Mouse (Mus musculus) macrophage (primary cell): ENCODE measurements around the gene Gfpt1. TPM values are rescaled to one million over a fixed set of nuclear protein-coding genes. Genes with fewer than 3 reads are reported as not detected.

Source experiments
- H3K27ac ChIP-seq: fragments of 350-480 bp; formaldehyde crosslinking; 2 replicates; pipeline ENCODE4 v1.9.0; 2021
- H3K36me3 ChIP-seq: fragments of 350-480 bp; formaldehyde crosslinking; 2 replicates; pipeline ENCODE4 v1.9.0; 2021; ENCODE audit errors: inconsistent target
- H3K4me3 ChIP-seq: fragments of 350-480 bp; formaldehyde crosslinking; 2 replicates; pipeline ENCODE4 v1.9.0; 2021; ENCODE audit errors: inconsistent target
- H3K79me2 ChIP-seq: fragments of 350-480 bp; formaldehyde crosslinking; 2 replicates; pipeline ENCODE4 v1.9.0; 2021; ENCODE audit errors: inconsistent target
- WGBS: methylation state at CpG from one replicate; pipeline ENCODE4 v1.1.7; 2026; ENCODE audit warnings: inconsistent platforms; ENCODE audit not compliant: missing documents; 5-methylcytosine and 5-hydroxymethylcytosine counted together
- polyA plus RNA-seq: library from polyadenylated mRNA; stranded (reverse); fragments of 250-400 nt; gene quantifications from 3 replicates; pipeline ENCODE4 v1.2.4, GENCODE M21; 2018; ENCODE audit warnings: inconsistent platforms

Gene Gfpt1
- polyA plus RNA-seq, 1 experiment from 2014 or later = 30.0 TPM

DNA sequence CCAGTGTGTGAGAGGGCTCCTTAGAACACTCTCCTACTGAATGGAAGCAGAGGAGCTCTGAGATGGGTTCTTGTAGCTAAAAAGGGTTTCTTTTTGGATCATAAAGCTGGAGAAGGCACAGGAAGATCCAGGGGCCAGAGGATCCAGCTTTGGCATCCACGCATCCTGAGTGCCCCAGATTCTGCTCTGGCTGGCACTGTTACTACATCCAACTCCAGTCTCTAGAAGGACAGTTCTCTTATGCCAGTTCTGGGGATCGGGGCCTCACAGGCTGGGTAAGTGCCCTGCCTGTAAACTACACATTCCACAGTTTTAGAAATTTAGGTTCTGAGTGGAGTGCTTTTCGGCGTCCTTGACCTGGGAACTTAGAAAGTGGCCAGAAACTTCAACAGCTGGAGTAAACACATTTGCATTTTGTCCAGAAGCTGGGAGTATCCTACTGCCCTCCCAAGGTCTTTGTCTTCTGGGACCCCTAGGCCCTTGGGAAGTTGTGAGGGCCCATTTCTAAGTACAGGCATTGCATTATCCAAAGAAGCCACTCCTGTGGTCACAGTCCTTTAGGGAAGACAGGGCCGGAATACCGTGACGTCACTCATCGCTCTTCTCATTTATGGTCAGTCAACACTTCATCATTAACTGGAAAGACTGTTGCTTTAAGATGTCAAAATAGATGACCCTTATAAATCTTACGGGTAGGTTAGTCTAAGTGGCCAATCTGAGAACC lies 57.8 kb downstream of the Gfpt1 start:
- Histone ChIP-seq H3K36me3 (no peaks in the 10 kb centered on the region), H3K79me2 (no peaks in the 10 kb centered on the region), H3K4me3 (no peak overlapping the region), H3K27ac (no peak overlapping the region)
- 94% methylated on average over 9 of the region's 9 CpGs for WGBS

DNA sequence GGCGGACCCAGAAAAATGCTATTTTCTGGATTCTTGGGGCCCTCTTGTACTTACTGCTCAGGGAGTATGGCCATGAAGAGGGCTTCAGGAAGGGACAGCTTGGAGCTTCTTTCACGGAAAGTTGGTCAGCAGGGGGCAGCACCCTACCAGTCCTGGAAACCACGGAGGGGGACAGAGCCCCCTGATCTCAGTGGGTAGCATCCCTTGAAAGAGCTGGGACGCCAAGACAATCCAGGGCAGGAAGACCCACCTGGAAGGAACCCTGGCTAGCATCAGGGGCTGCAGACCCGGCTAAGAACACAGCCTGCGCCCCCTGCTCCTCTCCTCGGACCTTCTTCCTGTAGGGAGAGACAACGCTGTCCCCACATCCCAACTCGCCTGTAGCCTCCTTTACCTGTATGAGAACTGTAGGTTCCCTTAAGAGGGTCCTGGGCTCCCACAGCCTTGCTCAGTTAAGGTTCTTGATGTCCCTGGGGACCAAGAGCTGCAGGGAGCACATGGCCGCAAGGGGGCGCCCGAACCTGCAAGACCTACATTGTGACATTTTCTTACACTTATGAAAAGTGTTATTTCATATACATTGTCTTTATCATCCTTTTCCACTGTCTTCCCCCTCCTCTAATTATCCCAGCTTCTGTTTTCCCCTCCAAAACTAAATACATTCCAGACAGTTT lies 58.8 kb downstream of the Gfpt1 start:
- no peak overlapping the region for H3K4me3 ChIP-seq
- no peaks in the 10 kb centered on the region for H3K36me3 ChIP-seq
- 14% methylated on average over 11 of the region's 12 CpGs for WGBS
- no peak overlapping the region for H3K27ac ChIP-seq
- H3K79me2 ChIP-seq = no peaks in the 10 kb centered on the region

DNA sequence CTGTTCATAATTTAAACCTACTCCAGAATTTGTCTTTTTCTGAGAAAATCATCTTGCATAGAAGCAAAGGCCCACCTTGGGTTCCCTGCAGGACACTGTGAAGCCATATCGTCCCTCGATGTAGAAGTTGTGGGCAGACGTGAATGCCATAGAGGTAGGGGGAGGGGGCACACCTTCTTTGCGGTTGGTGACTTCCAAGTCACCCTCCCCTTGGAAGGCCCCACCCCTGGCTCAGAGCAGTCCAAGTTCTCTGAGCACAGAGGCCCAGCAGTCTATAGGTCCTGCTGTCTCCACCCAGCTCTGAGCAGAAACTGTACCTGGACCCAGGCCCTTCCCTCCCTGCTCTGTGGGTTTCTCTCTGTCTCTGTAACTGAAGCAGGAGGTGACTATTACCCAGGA lies 59.3 kb downstream of the Gfpt1 start:
- Histone ChIP-seq H3K79me2 (no peaks in the 10 kb centered on the region), H3K27ac (no peak overlapping the region)
- 14% methylated on average over 4 of the region's 4 CpGs for WGBS

DNA sequence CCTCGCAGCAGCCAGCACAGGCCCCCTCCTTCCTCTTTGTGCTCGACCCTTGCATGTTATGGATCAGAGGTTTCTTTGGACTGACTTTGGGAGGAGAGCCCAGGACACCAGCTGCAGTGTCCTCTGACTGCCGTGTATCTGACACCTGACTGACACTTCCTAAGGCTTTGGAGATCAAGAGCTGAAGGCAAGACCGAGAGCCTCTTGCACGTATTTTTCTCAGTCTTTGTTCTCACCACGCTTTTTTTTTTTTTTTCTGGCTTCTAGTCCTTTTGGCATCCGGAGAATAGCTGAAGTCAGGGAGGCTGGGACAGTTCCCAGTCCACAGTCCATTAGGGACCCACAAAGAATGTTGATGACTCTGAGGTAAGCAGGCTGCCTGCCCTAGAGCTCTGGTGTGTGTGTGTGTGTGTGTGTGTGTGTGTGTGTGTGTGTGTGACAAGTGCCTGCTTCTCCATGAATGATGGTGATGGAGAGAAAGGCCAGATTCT lies 59.8 kb downstream of the Gfpt1 start:
- no peak overlapping the region for H3K4me3 ChIP-seq
- no peaks in the 10 kb centered on the region for H3K79me2 ChIP-seq
- no peak overlapping the region for H3K27ac ChIP-seq
- H3K36me3 ChIP-seq = no peaks in the 10 kb centered on the region
- 79% methylated on average over 7 of the region's 7 CpGs for WGBS

More for the DNA sequence above, 59.3 kb downstream of the Gfpt1 start:
- Histone ChIP-seq H3K4me3 (no peak overlapping the region), H3K36me3 (no peaks in the 10 kb centered on the region)

DNA sequence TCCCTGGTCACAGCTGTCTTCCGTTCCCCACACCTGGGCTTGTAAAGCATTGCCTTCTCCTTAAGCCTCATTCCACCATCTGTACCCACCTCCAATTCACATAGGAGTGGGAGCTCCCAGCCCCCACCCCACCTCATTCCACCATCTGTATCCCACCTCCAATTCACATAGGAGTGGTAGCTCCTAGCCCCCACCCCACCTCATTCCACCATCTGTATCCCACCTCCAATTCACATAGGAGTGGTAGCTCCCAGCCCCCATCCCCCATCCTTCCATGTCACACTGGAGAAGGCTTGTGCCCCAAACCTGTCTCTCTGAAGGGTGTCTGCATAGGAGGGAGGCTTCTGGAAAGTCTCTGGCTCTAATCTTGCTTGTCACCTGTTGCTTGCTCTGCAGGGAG lies 60.7 kb downstream of the Gfpt1 start:
- Histone ChIP-seq H3K4me3 (no peak overlapping the region), H3K36me3 (no peaks in the 10 kb centered on the region), H3K79me2 (no peaks in the 10 kb centered on the region), H3K27ac (no peak overlapping the region)
- WGBS = 100% methylated on average over 1 of the region's 1 CpGs

DNA sequence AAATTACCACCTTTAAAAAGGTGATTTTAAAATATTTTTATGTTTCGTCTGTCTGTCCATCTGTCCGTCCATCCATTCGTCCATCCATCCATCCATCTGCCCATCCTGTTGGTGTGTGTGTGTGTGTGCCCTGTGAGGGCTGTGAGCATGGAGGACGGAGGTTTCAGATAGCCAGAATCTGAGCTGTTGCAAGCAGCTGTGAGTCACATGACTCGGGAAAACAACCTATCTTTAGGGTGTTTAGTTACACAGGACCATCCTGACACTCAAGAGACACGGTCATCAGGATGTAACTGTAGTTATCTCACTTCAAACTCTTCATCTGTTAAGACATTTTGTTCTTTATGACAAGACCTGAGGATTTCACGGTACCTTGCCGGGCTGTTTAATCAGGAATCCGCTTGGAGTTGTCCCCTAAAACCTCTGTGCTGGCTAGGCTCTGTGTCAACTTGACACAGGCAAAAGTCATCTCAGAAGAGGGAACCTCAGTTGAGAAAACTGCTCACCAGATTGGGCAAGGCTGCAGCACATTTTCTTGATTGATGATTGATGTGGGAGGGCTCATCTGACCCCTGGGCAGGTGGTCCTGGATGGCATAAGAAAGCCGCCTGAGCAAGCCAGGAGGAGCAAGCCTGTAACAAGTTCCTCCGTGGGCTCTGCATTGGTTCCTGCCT lies 61.6 kb downstream of the Gfpt1 start, which contains the start of gene D6Ertd527e:
Gene D6Ertd527e (plus strand): TSS at position 624 of the 674 bp plus-strand sequence.
- 83% methylated on average over 10 of the region's 11 CpGs for whole genome bisulfite sequencing
- Histone ChIP-seq H3K27ac (no peak within 1 kb of the TSS), H3K4me3 (no peak within 1 kb of the TSS), H3K36me3 (no peaks in the 10 kb centered on the region), H3K79me2 (no peaks in the 10 kb centered on the region)

DNA sequence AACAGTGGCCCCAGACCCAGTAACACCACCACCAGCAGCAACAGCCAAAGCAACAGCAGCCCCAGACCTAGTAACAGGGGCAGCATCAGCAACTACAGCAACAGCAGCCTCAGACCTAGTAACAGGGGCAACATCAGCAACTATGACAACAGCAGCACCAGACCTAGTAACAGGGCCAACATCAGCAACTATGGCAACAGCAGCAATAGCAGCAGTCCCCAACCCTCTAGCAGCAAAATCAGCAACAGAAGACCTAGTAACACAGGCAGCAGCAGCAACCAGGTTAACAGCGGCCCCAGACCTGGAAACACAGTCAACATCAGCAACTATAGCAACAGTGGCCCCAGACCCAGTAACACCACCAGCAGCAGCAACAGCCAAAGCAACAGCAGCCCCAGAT lies 68.8 kb downstream of the Gfpt1 start:
- Histone ChIP-seq H3K27ac (no peak overlapping the region), H3K4me3 (no peak overlapping the region), H3K36me3 (no peaks in the 10 kb centered on the region), H3K79me2 (no peaks in the 10 kb centered on the region)
- 90% methylated on average over 1 of the region's 1 CpGs for WGBS

DNA sequence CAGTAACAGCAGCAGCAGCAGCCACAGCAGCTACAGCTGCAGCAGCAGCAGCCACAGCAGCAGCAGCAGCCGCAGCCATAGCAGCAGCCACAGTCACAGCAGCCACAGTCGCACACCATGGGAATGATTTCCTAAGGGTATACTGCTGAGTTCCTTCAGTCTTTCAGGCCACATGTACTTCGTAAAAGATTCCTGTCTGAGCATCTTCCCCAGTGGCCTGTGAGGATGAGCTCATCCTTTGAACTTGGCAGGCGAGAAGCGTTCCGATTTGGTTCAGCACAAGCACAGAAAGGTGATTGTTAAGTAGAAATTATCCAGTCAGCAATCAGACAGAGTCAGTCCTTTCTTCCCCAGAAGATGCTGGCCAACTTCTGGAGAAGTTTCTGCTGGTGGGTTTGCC lies 69.5 kb downstream of the Gfpt1 start:
- WGBS = 94% methylated on average over 6 of the region's 6 CpGs
- no peaks in the 10 kb centered on the region for H3K36me3 ChIP-seq
- no peaks in the 10 kb centered on the region for H3K79me2 ChIP-seq
- no peak overlapping the region for H3K4me3 ChIP-seq
- no peak overlapping the region for H3K27ac ChIP-seq

DNA sequence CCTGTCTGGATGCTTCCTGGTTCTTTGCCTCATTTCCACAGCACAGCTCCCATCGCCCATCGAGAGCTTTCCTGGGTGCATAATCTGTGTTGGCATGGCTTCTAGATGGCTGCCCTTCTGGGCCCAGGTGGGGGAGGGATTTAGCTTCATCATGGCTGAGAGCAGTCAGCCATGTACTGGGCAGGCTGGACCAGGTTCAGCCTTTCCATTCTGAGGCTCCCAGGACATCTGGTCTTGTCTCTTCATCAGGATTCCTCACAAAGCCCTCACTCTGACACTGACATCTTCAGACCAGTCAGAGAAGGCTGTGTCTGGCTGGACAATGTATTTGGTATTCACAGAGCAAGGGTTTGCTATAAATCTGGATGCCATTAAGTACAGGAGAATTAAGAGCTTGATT lies 73.3 kb downstream of the Gfpt1 start:
- H3K79me2 ChIP-seq = no peaks in the 10 kb centered on the region
- no peak overlapping the region for H3K27ac ChIP-seq
- WGBS = 93% methylated on average over 2 of the region's 2 CpGs
- no peaks in the 10 kb centered on the region for H3K36me3 ChIP-seq
- no peak overlapping the region for H3K4me3 ChIP-seq

DNA sequence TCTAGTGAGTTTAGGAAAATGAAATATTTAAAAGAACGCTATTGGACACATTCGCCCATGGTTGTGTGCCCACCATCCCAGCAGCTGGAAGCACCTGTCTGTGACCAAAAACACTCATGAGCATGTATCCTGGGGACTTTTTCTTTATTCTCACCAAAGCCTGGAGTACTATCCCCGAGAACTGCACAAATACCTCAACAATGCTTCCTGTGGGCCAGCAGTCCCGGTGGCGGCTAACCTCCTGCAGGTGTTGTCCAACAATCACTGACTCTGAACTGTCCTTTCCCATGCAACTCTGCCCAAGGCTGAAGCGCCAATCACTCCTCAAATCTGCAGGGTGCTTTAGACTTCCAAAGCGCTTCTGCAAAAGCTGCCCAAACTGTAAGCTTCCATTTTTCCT lies 74.0 kb downstream of the Gfpt1 start:
- Histone ChIP-seq H3K36me3 (no peaks in the 10 kb centered on the region), H3K27ac (no peak overlapping the region), H3K79me2 (no peaks in the 10 kb centered on the region), H3K4me3 (no peak overlapping the region)
- WGBS = 91% methylated on average over 7 of the region's 7 CpGs

DNA sequence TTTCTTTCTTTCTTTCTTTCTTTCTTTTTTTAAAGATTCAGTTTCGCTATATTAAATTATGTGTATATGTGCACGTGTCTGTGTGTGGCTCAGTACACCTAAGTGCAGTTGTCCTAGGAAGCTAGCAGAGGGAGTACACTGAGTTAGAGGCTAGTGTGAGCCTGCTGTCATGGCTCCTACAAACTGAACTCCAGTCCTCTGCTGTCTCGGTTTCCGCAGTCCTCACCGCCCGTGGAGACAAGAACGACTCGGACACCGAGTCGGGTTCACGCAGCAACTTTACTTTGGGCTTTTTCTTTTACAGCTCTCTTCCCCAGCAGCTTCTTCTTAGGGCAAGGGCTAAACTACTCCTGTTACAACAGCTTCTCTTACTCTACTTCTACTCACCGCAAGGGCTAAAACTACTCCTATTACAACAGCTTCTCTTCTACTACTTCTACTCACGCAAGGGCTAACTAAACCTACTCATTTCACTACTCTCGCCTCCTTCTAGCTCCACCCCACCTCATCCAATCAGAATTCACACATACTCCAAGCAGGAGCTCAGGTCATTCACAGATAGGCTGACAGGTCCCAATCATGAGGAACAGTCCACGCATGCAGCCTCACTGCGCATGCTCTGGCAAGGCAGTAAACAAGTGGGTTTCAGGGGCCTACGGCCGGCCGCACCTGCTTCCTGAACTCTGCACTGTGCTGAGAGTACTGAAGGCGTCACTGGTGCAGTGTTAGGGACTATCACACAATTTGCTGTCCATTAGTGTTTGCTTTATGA lies 76.6 kb downstream of the Gfpt1 start:
- no peak overlapping the region for H3K4me3 ChIP-seq

DNA sequence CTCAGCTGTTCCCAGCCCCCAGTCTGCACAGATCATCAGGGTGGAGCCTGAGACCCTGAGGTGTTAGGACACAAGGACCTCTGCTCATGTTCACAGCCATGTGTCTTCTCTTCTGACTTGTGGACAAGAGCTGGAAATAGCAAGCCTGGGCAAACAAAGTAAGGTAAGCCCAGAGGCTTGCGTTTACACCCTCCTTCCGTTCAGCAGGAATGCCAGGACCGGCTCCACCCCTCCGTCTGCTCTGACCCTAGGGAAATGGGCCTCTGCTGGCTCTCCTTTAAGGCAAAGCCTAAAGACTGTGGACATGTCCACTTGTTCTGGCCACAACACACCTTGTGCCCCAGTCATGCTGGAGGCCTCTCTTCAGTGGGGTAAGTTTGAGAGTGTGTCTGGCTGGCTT lies 77.3 kb downstream of the Gfpt1 start:
- no peaks in the 10 kb centered on the region for H3K79me2 ChIP-seq
- no peak overlapping the region for H3K4me3 ChIP-seq
- H3K27ac ChIP-seq = no peak overlapping the region
- H3K36me3 ChIP-seq = no peaks in the 10 kb centered on the region
- WGBS = 86% methylated on average over 4 of the region's 4 CpGs

More for the DNA sequence above, 76.6 kb downstream of the Gfpt1 start:
- WGBS = 65% methylated on average over 20 of the region's 20 CpGs
- Histone ChIP-seq H3K27ac (no peak overlapping the region), H3K79me2 (no peaks in the 10 kb centered on the region), H3K36me3 (no peaks in the 10 kb centered on the region)

DNA sequence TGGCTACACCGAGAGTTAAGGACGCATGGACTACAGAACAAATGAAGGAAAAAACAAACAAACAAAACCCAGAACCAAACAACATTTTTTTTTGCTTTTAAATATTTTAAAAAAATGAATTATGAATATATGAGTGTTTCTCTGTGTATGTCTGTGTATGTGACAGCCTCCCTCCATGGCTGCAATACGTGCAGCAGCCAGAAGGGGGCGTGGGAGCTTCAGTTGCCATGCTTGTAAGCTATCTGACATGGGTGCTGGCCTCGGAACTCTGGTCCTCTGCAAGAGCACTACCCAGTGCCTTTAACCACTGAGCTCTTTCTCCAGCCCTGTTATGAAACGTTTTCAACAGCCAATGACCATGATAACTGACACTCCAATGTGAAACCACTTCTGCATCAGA lies 78.0 kb downstream of the Gfpt1 start:
- no peak overlapping the region for H3K27ac ChIP-seq
- no peak overlapping the region for H3K4me3 ChIP-seq
- H3K36me3 ChIP-seq = no peaks in the 10 kb centered on the region
- WGBS = 80% methylated on average over 6 of the region's 6 CpGs
- no peaks in the 10 kb centered on the region for H3K79me2 ChIP-seq

DNA sequence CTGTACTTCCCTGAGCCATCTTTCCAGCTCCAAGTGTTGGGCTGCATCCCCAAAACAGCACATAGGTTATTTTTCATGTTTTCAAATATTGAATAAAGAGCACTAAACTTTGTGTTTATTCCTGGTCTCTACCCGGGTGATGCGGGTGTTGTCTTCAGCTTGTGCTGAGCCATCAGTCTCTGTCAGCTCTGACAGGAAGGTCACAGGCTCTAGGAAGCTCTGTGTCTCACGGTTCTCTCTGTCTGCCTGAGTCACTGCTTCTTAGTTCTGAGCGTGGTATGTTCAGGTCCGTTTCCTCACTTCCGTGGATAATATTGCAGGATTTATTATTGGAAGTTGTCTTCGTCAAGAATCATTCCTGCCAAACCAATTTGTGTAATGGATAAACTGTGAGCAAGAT lies 79.3 kb downstream of the Gfpt1 start:
- H3K36me3 ChIP-seq = no peaks in the 10 kb centered on the region
- no peaks in the 10 kb centered on the region for H3K79me2 ChIP-seq
- H3K4me3 ChIP-seq = no peak overlapping the region
- H3K27ac ChIP-seq = no peak overlapping the region
- WGBS = 83% methylated on average over 7 of the region's 7 CpGs
